Mouse (Mus musculus) urinary bladder, postnatal 4 days (tissue): Measurements from ENCODE around the gene Plpp6.

Experiments used
- DNase-seq, 2 experiments: peaks; one replicate each; pipeline ENCODE4 v3.0.0; 2021 to 2022; ENCODE audit warnings: low spot score in 2 of 2

The Plpp6 gene

DNA sequence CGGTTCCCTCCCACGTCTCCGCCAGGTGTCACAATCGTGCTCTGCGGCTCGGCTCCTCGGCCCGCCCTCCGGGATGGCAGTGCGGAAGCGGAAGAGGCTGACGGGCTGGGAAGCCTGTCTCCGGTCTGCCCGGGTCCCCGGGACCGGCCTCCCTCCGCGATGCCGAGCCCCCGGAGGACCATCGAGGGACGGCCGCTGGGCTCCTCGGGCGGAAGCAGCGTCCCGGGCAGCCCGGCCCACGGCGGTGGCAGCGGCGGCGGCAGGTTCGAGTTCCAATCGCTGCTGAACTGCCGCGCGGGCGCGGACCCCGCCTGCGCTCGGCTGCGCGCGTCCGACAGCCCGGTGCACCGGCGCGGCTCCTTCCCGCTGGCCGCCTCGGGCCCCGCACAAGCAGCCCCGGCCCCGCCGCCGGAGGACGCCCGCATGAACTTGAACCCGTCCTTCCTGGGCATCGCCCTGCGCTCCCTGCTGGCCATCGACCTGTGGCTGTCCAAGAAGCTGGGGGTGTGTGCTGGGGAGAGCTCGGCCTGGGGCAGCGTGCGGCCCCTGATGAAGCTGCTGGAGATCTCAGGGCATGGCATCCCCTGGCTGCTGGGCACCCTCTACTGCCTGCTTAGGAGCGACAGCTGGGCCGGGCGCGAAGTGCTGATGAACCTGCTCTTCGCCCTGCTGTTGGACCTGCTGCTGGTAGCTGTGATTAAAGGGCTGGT lies at the start of gene Plpp6:
TSS of gene Plpp6 (plus strand) at position 112 of the 710 bp plus-strand sequence.
- DNase-seq = peak; percentile 73 to 81

DNA sequence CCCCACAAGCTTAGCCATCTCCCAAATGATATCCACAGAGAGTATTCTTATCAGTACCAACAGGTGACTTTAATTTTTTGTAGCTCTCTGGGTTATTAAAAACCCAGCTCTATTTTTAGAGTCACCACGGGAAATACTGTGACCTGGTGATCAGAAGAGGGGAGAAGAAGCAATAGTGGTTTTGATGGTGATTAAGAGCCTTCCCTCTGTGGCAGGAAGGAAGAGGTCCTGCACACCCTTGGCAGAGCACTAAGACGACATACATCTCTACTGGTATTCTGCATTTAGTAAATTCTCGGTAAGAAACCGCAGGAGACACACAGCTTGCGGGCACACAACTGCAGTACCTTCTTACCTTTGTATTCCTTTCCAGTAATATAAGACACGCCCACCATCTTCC lies 49.2 kb upstream of the Plpp6 start:
- DNase-seq = no peak

DNA sequence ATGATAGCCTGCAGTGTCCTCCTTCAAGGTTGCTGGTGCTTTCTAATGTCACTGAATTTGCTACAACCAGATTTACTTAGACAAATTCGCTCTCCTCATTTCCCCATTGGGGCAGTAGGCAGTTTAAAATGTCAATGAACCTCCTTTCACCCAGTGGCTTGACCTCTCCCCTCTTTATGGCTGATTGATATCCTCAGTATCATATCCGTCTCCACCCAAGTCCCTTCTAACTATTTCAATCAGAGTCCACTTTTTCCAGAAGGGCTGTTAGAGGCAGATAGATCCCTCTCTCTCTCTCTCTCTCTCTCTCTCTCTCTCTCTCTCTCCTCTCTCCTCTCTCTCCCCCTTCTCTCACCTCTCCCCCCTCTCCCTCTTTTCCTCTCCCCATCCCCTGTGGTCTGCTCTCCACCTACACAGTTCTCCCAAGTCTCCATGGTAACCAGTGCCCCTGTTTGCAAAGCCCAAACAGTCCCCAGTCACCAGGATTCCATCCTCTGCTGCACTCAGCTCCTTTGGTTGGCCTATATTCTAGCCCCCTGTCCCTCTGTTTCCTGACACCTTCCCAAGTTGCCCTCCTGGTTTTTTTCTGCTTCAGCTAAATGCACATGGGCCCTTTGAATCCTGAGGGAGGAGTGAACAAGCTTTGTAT lies 48.0 kb upstream of the Plpp6 start:
- DNase-seq = no peak

DNA sequence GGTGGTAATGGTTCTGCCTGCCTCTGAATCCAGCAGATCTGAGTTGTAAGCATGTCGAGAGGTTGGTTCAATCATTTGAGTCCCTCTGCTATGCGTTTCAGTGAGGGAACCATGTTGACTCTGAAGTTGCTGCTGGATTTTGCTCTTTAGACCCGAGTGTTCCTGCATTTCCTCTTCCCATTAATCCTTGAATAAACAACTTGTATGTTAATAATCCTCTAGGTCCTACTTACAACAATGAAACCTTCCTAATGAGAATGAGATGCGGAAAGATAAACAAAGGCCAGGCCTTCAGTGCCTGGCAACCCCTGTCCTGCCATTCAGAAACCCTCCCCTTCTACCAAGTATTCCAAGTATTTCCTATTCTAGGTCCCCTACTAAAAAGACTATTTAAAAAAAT lies 47.3 kb upstream of the Plpp6 start:
- no peak for DNase-seq

DNA sequence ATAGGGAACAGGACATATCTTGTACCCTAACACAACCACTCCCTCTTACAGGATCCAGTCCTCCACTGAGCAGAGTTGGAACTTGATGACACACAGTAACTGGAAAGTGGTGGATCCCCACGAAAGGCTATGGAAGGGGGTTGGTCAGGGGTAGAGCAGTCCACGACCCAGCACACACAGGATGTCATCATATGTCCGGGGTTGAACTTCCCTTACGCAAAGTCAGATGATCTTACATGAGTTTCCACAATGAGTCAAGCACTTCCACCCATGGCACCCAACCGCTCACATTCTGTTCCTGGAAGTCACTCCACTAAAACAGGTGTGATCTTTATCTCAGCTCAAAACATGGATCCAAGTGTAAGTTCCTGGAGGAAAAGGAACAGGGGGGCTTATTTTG lies 45.9 kb upstream of the Plpp6 start:
- no peak for DNase-seq

DNA sequence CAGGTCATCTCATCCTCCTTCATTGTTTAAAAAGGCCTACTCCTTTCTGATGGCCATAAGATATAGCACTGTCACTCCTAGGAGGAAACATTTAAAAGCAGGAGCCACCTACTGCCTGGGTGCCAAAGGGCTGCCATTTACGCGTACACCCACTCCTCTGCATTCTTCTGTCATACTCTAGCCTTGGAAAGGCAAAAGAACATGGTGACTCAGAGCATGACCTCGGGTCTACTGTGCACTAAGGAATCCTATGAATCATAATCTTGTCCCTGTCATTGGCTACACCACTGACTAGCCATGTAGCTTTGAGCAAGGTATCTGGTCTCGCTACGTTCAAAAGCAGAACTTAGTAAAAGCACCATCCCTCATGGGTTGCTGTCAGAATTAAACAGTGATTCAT lies 37.4 kb upstream of the Plpp6 start:
- DNase-seq = no peak

DNA sequence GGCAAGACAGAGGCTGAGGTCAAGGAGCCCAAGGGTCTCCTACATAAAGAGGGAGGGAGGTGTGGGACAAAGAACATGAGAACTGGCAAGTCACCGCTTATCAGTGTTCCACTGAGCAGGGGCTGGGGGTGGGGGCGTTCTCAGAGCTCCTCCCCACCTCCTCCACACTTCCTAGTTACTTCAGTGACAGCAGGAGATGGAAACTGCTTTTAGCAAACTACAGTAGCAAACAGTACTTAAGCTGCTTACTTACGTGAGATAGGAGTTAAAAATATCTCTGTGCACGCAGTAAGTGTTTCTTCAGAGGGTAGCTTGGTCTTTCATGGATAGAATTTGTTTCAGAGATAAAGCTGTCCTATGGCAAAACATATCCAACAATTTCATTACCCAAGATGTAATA lies 36.4 kb upstream of the Plpp6 start:
- DNase-seq = no peak

DNA sequence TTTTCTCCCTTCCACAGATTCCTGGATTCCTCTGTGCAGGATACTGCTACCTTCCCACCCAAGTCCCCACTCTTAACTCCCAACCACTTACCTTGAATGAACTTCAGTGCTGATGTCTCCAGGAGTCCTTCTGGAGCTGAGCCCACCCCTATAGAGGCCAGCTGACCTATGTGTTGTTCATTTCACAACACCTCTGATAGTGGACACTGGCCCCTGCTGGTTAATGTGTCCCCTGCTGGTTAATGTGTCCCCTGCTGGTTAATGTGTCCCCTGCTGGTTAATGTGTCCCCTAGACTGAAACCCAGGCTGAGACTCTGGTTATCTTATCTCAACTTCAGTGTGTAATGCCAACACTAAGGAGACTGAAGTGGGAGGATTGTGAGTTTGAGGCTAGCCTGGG lies 34.7 kb upstream of the Plpp6 start:
- no peak for DNase-seq

DNA sequence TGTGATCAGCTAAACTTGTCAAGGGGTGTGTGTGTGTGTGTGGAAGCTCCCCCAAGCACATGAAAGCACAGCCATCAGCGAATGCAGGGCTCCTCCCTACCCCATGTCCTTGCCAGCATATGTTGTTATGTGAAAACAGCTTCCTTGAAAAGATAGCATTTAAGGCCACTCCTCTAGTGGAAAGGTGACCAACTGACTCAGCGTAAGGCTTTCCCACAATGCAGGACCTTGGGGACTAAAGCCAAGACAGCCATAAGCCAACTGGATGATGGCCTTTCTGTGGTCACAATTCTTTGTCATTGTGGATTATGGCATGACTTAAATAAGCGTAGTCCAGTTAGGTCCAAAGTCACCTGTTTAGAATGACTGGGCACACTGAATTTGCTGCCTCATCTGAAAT lies 28.9 kb upstream of the Plpp6 start:
- DNase-seq = no peak

DNA sequence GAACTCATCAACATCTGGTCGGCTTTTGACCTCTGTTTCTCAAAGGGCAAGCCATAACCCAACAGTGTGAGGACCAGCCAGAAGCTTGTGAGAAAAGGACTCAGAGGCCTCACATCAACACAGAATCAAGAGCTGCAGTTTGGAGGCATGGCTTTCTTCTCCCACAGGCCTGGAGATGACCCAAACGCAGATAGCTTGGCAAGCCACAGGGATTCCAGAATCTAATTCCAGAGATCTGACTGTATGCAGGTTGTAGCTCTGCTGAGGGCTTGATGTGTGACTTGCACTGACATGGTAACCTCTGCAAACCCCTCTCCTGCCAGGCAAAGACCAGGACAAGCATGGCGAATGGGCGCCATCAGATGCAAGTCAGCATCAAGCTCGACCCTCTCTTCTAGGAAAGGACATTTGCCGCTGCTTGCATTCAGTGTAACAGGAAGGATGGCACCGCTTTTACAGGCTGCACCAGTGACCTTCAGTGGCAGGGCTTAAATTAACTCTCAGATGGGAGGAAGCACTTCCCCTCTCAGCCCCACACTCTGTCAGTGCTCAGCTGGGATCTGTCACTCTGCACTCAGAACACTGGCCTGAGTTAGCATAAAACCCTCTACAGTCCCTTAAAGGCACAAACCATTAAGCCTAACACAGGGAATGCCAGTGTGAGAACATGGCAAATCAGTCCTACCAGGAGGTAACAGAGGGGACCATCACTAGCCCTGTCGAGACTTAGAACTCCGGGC lies 23.4 kb upstream of the Plpp6 start:
- DNase-seq = no peak

DNA sequence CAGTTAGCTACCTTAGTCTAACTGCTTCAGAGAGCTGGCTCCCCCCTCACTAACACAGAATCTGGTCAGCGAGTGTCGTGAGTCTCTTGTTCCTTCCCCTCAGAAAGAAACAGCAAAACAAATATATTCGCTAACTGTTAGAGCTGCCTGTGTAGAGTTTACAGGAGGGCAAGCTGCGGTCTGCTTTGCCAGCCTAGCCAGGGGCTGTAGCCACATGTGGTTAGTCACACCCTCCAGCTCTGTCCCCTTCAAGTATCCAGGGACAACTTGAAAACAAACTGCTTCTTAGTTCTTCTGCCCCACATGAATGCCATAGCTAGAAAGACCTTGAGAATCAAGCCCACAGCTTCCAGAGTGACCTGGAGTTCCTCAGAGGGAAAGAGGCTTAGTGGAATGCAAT lies 22.5 kb upstream of the Plpp6 start:
- DNase-seq = no peak

DNA sequence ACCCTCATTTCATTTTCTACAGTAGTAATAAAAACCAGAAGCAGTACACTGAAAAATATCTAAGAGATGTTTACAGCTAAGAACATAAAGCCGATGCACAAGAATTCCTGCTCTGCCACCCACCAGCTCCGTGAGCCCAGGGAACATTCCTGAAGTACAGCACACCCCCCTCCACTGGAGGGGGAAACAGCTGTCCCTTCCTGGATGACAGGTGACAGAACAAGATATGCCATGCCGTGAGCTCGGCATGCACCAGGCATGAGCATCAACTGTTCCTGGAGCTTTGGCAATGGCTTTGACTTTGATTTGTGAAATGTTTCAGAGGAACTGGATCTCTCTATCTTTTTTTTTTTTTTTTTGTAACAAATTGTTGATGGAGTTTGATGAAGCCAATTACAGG lies 17.0 kb upstream of the Plpp6 start:
- DNase-seq = no peak

DNA sequence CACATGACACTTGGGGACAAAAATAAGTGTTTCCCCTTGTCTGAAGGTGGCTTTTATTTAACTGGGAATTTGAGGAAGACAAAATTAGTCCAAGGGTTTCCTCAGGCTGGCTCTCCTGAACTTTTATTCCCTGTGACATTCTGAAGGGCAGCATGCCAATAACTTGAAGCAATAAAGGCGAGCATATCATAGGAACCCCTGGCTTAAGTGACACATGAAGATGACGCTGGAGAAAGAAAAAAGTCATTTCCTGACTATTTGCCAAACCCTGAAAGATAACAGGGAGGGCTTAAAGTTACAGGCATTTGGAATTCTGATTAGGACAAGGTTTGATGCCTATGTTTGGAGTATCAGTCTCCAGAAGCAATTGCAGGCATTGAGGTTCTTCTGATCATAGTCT lies 16.4 kb upstream of the Plpp6 start:
- no peak for DNase-seq

DNA sequence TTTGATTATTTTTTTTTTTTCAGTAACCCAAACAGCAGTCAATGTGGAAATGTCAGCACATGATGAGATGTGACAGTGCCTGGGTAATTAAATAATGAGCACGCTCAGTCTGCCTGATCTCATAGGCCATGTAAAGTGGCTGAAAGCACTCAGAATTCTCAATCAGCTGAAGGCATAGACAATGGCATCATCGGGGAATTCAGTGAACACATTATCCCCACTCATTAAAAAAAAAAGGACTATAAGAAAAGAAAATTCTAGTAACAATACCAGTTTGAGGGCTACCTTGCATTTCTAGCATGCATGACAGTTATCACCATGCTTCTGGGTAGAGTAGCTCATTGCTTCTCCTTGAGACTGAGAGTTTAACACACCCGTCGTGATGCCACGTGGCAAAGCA lies 12.5 kb upstream of the Plpp6 start:
- DNase-seq = no peak

DNA sequence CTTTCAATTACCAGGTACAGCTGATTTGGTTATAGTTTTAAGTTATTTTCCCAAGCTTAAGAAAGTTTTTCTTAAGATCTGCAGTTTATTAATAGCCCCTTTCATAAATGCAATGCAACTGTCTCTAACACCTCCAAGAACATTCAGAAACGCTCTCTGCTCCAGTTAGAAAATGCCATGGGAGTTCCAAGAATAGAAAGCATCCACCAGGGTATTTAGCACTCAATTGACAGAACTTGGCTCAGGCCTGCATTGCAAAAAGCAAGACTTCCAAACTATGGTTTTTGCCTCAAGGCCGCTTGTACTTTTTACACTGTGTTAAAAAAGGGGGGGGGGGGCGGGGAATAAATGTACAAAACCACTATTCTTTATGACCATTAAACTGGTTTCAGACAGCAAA lies 640 bp upstream of the Plpp6 start:
- no peak for DNase-seq

DNA sequence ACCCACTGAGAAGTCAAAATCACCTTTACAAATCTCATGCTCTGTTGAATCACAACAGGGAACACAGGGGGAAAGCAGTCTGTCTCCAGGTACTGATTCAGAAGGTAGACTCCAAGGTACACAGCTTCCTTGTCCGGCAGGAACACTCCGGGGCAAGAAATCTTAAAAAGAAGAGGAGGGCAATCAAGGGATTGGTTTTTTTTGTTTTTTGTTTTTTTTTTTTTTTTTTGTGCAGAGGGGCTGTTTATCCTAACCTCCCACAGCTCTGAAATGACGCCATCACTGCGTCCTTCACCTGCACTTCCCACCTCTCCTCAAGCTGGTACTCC lies 276 bp upstream of the Plpp6 start:
- DNase-seq = no peak

DNA sequence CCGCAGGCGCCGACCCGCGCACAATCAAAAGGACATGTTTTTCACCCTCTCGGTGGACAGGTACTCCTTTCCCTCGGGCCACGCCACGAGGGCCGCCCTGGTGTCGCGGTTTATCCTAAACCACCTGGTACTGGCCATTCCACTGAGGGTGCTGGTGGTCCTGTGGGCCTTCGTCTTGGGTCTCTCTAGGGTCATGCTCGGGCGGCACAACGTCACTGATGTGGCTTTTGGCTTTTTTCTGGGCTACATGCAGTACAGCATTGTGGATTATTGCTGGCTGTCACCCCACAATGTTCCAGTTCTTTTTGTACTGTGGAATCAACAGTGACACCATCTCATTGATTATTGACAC lies 775 bp downstream of the Plpp6 start:
- no peak for DNase-seq

DNA sequence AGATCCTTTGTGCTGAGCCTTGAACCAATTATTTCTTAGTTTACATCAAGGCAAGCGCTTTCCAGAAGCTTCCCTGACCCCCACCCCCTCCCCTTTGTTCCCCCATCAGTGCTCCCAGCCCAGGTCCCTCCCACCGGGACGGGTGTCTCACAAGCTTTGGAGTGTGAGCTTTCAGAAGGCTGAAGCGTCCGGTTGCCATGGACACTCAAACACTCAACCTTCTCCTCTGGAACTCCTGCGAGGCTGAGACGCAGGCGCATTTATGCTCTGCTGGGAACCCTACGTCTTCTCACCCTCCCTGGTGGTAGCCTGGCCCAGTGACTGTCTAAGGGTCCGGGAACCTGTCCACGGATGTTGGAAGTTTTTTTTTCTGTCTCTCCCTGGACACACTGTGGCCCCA lies 3.9 kb downstream of the Plpp6 start, which contains the start of gene 4430402I18Rik:
TSS of gene 4430402I18Rik (minus strand) at position 149 of the 400 bp plus-strand sequence.
- no peak for DNase-seq

DNA sequence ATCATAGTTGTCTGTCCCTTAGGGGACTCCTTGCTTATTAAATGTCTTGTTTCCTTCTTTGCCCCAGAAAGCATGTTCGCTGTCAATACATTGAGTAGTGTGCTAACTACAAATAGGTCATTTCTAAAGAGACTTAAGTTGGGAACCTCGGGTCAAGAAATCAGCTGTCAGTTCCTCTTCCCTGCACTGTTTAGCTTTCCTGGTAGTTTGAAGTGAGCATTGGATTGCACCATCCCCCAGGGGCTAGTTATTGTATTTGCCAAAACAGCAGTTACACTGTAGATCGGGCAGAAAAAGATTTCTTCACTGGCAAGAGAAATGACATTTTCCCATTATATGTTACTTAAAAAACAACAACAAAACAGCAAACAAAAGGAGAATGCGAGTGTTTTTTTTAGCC lies 4.4 kb downstream of the Plpp6 start:
- DNase-seq = no peak

DNA sequence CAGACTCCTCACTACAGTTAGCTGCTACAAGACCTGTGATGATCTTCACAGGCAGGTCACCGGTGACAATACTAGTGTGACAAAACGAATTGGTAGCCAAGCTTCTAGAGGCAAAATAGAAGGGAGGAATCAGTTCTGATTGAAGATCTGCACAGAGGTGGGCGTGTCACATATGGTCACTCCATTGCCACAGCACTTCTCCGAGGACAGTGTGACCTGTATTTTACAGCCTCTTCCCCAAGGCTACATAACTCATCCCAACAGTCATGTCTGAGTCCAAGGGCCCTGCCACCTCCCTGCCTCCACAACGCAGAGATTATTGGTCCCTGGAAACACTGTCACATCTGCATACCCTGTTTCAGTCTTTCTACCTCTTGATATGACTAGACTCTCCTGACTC lies 5.5 kb downstream of the Plpp6 start:
- no peak for DNase-seq

DNA sequence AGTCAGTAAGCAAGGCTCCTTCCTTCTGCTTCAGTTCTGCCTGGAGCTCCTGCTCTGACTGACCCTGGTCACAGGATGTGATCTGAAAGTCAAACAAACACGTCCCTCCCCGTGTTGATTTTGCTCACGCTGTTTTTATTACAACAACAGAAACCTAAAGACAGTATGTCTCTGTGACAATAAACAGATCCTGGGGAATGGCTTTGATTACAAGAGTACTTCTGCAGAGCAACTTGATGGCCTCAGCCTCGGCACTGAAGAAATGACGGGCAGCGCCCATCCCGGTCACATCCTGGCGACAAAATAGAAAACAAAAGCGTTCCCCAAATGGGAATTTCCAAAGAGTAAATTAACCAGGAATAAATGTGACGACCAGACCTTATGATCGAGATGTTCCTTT lies 6.5 kb downstream of the Plpp6 start:
- DNase-seq = no peak

DNA sequence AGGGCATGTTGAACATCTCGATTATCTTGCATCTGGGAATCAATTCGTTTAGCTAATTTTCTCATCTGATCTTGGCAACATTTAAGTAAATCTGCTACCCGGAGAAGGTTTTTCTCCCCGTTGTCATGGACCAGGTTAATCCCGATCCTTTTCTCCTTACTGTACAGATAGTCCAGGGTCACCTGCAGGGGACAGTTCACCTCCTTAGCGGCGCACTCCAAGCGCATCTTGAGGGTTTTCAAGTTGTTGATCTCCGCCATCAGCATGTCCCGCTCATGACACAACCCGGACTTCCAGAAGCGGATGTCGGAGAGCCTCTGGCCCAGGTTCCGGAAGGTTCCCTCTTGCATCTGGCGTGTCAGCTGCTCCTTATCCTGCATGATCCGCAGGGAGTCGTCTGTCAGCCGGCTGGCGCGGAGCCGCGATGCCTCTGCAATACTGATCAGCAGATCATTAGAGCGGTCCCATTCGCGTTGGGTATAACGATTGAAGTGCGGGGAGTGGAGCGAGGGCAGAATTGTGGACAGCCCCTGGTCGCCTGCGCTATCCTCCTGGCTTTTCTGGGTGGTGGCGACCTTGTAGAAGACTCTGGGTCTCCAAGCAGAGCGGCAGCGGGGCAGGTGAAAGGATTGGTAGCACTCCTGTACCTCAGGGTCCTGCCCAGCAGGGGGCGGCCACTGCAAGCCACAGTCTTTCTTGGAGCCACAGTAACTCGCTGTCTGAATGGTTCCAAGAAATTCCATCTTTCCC lies 11.3 kb downstream of the Plpp6 start:
- DNase-seq = peak; percentile 57 to 73

DNA sequence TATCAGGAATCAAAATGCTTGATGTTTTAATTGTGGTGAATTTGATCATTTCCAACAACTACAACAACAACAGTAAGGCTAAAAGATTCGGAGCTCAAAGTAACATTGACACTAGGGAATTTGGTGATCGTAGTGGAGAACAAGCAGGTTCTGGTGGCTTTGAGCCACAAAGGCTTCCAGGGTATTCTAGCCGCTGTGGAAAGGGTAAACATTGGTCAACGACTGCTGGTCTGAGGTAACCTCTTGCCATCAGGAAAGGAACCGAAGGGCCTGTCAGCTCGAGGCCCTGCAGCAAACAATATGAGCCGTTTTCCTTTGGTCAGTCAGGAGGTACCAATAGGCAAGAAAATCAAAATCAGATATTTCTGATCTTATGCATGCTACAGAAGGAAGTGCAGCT lies 18.9 kb downstream of the Plpp6 start:
- DNase-seq = no peak
